Mouse (Mus musculus) adrenal gland, adult 8-10 months (tissue): ENCODE data around the gene Tanc1. TPM values are rescaled to one million over a fixed set of nuclear protein-coding genes. Genes with fewer than 3 reads are reported as not detected.
"Not testable (repeated sequence)": the region's sequence is repeated elsewhere in the genome, so short reads cannot be mapped to it uniquely, and the experiment has no call there.

Experiments
- DNase-seq: peaks from one replicate; pipeline ENCODE4 v3.0.0; 2022
- total RNA-seq, 4 experiments: library from RNA; stranded (reverse); gene quantifications; 2 replicates each; pipeline ENCODE4 v1.2.4; 2022

Gene Tanc1
- total RNA-seq, result 10 to 100 TPM; 17.4 to 31.0 (median 23.9) TPM

DNA sequence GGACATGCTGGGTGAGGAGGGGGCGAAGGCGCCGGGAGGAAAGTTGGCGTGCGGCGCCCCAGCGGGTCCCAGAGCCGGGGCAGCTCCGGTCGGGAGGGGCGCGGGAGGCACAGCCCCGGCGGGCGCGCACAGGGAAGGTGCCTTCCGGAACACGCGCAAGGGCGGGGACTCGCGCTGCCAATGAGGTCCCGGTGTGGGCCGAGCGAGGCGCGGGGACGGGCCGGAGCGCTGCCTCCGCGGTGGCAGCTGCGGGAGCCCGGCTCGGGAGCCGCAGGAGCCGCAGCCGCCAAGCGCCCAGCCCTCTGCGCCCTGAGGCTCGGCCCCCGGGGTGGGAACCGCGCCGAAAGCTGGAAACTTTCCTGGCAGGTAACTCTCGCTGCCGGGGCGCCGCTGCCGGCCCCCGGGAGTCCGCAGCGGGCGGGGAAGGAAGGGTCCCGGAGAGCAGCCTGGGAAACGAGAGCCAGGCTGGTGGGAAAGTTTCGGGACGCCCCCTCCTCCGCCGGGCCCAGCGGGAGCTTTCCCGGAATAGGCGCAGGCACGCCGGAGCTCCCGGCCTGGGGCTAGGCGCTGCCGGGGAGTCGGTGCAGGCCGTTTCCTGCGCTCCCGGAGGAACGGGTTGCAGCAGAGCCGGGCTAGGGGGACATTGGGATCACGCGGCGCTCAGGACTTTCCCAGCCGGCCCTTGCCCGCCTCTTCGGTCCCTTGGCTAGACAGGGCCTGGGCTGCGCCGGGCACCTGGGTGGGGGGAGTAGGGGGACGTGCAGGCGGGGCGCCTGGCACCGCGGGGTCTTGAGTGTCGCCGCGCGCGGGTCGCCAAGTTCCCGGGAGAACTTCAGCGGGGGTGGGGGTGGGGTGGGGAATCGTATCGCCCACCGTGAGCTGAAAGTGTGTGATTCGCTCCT, at the start of gene Tanc1:
Gene Tanc1, plus strand, starts transcription at position 212 of the 902 bp plus-strand sequence.
- DNase-seq, result peak; percentile 87

DNA sequence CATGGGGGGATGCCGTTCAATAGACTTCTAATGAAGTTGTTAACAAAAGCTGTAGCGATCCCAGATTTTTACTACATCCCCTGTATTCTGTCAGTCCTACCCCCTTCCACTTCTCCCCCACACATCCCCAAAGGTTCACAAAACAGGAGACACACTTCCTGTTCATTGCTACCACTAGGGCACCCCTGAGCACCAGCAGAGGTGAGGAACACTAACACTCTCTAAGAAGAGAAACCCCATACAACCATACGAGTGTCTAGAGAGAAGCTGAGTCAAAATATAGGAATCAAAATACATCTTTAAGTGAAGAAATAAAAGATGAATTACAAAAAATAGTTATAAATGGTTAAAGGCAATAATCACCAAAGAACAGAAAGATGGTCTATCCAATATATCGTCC, 49.6 kb upstream of the Tanc1 start:
- no peak for DNase-seq

DNA sequence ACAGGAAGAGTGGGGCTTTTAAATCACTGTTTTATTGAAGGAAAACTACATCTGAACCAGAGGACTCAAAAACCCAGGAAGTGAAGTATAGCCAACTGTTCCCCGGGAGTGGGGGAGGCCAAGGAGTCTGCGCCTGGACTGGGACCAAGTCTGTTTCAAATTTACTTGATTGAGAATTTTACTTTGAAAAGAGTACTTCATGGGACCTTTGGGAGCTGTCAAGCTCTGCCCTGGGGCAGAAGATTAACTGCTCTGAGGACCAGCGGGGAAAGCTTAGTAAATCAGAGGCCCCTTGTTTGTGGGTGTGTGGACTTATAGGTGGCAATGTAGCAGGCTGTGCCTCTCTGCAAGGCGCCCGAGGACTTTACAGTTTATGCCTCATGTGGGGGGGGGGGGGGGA, 49.1 kb upstream of the Tanc1 start:
- DNase-seq, result no peak

DNA sequence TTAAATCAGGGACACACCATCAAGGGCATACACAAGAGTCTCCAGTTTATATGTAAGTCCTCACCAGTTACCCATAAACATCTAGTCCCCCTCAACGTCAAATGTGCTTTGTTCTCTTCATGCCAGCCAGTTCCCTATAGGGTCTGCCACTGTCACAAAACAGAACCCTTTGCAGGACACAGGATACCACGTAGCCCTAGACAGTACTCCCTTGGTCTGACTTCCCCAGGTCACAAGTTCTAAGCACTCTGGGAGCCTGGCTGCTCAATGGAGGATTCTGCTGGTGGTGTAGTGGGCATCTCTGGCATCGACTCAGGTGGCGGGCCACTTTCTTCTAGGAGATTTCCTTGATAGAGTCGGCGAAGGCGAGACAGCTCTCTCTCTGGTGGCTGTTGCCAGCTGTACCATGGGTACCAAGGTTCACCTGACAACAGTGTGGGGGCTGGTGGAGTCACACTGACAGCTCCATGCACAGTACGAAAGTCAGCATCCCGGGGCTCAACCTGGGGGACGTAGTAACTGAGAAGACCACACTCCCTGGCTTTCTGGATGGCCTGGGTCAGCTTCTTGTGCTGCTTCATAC, 47.7 kb upstream of the Tanc1 start:
- not testable (repeated sequence) for DNase-seq

DNA sequence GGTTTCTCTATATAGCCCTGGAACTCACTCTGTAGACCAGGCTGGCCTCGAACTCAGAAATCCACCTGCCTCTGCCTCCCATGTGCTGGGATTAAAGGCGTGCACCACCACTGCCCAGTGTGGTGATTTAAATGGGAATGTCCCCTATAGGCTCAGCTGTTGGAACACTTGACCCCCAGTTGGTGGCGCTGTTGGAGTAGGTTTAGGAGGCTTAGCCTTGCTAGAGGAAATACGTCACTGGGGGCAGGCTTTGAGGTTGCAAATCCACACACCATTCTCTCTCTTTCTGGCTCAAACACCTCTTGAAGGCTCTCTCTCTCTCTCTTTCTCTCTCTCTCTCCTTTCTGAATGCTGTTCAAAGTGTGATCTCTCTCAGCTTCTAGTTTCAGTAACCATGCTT, 46.9 kb upstream of the Tanc1 start:
- DNase-seq, result no peak

DNA sequence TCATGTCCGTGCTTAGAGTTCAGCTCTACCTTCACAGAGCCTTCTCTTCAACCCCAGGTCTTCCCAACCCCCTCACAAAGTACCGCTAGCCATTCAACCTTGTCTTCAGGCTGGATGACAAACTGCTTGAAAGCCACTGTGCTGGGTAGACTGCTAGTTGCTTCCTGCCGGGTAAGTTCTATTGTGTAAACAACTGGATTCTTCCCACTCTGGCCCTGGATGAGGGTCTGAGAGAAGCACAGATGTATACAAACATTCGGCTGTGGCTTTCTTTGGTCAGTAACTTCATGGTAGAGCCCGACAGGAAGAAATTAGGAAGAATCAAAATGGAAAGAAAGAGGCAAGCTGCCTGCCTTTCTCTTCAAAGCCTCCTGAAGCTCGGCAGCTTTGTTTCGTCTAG, 30.9 kb upstream of the Tanc1 start:
- no peak for DNase-seq

DNA sequence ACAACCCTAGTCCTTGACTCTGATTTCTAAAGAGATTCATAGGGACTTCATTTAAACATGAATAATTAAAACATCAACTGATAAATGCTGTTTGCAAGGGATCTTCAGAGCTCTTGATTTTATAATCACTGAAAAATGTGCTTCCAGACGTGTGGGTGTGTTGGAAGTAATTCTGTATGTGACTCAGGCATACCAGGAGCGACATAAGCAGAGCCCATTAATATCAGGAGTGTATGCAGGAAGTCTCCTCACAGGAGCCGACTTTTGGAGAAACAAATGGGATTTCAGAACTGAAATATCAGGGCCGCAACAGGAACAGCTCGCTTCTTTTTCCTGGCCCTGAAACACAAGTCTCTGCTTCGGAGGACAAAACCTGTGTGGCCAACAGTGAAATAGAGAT, 27.9 kb upstream of the Tanc1 start:
- no peak for DNase-seq

DNA sequence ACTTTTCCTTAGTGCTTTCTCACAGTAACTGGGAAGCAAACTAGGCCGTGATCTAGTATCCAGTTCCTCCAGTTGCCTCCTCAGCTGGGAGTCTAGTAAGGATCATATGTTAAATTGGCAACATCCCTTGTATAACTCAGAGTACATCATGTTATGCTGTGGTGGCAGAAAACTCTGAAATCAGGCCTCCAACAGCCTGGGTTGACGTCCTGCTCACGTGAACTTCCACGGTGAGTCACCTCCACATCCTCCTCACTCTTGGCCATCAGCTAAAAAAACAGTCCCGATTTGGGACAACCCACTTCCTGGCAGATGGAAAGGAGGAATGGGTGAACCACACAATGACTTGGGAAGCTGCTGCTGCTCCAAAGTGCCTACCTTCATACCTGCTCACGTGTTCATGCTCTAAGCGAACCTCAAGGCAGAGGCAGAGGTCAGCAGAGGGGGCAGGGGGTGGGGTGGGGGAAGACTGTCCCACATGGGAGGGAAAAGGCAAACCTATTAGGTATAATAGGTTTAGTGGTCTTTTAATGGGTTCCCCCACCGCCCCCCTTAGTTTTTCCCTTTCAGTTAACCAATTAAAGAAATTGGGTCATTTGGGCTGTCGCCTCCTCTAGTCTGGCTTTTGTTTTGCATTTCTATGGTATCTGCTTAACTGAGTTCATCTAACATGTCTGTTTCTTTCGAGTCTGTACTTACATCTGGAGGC, 24.3 kb upstream of the Tanc1 start:
- DNase-seq, result no peak

DNA sequence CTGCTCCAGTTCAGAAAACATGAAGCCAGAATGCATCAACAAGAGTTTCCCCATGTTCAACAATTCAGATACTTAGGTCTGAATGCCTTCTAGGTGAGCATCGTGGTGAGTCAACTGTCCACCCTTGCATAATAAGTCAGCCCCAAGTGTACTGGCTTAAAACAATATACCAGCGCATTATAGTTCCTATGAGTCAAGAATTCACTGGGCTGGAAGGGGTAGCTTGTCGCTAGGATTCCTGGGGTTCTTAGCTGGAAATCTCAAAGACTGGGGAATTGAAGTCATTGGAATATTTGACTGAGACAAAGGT, 23.8 kb upstream of the Tanc1 start:
- no peak for DNase-seq

DNA sequence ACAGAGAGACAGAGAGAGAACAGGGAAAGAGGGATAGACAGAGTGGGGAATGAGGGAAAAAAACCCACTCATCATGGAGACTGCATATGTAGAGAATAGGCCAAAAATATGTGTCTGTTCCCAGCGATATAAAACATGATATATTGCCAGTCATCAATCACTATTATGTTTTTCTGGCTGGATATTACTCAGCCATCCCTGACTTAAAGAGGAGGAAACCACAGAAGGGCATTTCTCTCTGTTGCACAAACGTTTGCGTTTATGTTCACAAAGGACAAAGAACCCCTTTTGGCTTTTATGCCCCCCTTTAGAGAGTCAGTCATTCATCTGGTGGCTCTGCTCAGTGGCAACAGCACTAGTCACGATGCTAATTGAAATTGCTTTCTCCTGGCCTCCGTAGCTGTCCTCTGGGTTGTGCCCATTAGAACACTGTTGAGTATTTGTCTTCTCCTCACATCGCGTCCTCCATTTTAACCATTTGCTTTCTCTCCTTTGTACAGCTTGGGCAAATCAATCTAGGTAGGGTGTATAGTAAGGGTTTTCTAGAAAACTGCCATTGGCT, 18.4 kb upstream of the Tanc1 start:
- no peak for DNase-seq

DNA sequence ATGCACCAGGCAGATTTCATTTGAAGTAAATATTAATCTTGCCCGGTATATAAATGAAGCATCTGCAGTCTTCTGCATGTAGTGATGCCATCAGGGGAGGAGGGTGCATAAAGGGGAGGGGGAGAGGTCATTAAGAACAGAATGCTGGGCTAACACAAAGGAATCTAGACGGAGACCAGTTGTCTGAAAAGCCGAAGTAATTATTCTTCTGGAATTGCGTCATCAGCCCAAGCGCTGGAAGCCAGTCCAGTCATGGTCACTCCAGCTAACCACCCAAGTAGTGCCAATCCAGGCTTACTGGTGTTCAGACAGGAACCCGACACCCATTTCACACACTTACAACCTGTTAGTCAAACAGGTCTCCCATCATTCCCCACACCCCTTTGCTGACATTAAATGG, 17.7 kb upstream of the Tanc1 start:
- DNase-seq, result no peak

DNA sequence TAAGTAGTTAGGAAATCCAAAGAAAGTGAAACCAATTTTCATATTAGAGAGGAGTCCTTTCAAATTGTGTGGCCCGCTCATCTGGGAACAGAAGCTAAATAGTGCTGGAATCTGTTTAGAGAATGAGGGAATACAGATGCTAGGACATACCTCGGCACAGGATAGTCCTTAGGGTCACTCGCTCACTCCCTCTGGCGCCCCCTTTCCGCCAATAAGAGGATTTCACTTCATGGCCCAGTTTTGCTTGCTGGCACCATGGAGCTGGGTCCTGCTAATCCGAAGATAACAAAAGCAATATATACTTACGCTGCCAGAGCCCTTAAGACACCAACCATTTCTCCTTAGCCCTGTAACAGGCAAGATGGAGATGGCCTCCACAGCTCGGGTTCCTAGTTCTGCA, 15.3 kb upstream of the Tanc1 start:
- no peak for DNase-seq

DNA sequence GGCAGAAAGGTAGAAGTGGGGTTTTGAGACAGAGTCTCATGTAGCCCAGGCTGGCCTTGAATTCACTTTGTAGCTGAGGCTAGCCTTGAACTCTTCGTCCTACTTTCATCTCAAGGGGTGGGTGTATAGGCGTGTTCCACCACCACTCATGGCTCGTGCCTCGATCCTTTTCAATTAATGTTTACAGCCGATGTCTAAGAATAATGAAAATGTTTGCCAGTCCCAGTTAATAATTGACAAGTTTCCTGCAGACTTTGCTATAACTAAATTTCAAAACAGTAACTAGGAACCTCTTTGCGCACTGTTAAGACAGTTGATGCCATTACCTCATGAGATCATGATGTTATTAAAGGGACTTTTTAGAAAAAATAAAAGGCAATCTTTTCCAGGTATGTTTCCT, 13.6 kb upstream of the Tanc1 start:
- DNase-seq, result no peak

DNA sequence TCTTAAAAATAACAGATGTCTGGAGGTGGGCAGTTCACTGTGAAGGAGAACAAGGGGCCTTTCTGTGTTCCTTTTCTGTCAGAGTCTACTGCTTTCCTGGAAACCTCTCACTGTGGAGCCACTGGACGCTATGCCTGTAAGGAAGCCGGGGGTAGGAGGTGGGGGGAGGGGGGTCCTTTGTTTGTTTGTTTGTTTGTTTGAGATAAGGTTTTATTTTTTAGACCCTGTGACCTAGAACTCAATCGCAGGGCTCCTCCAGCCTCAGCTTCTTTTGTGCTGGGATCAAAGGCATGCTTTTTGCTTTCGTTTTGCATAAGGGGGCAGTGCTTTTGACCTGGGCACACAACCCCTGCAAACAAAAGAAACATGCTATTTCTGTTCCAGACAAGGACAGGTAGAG, 12.9 kb upstream of the Tanc1 start:
- no peak for DNase-seq

DNA sequence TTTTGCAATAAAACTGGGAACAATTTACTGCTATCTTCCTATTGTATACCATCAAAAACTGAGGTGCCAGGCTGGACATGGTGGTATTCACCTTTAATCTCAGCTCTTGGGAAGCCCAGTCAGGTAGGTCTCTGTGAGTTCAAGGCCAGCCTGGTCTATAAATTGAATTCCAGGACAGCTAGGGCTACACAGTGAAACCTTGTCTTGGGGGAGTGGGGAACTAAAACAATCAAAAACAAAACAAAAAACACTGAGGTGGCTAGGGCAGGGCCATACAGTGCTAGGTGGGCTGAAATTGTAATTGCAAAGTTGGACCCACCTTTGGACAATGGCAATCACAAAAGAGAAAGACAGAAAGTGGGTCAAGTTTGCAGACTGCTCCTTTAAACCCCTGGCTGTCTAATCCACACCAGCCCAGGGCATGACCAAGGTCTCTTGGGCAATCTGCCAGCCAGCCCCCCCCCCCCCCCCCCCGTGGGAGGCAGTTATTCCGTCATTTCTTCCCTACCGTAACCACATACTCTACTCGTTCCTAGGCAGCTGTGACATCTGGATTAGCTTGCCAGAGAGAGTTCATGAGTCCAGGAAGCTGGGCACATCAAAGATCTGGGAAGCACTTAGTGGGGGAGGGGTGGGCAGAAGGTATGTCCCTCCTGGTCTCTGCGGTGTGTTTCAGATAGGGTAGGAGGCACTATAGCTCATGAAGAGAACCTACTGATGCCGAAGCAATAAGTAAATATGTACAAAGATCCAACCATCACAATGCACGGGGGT, 12.3 kb upstream of the Tanc1 start:
- DNase-seq, result no peak

DNA sequence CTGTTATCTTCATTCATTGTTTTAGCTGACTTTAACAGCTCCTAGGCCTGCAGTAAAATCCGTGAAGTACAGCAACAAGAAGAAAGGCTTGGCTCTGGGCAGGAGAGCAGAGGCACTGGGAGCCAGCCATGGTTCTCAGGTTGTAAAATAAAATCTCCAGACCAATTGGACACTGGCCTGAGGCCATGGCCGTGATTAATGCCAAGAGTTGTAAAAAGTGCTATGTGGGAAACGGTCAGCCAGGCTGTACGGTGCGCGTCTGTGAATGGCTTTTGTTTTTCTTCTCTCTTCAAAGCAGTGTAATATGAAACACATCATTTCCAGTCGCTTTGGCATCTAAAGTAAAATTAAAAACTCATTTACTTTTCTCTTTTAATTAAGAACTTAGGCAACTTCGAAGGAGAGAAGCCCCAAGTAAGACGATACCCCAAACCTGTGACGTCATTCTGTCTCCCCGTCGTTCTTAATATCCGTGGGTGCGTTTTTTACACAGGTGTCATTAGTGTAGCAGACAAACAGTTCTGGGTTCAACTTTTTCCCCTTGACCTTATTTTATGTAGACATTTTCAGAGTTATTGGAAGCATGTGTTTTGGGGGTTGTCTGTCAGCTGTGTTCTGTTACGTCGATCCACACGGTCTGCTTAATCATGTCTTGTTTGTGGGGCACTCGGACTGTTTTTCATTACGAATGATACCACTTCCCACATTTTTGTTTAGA, 11.6 kb upstream of the Tanc1 start:
- DNase-seq, result peak; percentile 45

DNA sequence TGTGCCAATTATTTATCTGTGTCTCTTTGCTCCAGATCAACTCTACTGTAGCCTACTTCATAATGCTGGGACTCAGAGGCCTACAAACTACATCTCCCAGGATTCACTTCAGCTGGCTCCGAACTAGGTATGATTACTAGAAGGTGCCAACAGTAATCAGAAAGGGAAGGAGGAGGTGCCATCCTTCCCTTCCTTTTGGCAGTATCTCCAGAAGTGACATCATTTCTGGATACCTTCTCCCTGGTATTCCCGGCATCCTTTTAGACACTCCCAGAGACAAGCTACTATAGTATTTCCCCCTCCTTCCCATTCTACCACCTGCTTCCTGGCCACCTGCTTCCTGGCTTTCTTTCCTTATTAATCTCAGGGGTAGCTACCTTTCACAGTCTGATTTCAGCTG, 10.9 kb upstream of the Tanc1 start:
- no peak for DNase-seq

DNA sequence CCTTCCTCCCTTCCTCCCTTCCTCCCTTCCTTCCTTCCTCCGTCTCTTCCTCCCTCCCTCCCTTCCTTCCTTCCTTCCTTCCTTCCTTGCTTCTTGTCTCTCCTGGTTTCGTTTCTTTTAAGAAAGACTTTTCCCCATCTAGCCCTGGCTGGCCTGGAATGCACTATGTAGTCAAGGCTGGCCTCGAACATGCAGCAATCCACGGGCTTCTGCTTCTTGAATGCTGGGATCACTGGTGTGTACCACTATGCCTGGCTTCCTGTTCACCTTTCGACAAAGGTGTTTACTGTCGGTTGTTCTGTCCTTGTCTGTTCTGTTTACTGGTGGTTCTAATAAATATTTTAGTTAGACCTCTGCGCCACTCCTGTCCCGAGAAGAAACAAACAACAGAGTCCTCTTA, 10.4 kb upstream of the Tanc1 start:
- no peak for DNase-seq

DNA sequence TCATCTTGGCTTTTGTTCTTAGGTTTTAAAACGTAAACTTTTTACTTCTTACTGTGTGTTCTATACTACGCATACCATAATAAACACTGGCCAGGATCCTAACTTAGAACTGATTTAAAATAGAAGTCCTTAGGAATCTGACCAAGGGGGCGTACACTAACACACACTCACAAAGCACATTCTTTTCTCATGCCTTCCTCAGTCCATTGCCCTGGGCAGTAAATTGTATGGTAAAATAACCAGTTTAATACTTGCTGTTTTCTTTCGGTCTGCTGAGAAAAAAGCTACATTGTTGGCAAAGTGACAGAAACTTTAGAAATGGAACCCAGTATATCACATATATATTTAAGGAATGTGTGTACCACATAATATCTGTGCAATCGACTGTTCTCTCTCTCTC, 2.9 kb upstream of the Tanc1 start:
- DNase-seq, result no peak

DNA sequence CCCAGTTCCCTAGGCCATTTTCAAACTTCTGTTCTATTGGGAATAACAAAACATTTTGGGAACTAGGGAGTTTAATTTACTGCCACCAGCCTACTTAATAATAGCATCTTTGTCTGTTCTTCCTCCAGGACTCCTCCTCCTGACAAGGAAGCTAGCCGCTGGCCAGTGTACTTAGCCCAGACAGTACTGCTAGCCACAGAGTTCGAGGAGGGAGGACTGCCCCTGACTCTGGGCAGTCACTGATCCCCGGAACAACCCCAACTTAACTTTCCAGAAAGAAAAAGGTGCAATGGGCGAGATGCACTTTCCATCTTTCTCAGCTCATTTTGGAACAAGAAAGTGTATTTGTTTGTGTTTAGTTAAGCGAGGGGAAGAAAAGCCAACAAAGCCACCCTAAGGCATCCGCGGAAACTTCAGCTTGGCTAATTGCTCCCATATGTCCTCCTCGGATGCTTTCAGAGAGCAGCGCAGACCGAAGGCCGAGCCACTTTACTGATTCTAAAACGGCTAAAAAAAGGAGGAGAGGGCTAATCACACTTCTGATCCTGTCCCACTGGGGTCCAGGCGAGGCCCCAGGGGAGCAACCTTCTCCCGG, 529 bp upstream of the Tanc1 start:
- DNase-seq, result no peak

DNA sequence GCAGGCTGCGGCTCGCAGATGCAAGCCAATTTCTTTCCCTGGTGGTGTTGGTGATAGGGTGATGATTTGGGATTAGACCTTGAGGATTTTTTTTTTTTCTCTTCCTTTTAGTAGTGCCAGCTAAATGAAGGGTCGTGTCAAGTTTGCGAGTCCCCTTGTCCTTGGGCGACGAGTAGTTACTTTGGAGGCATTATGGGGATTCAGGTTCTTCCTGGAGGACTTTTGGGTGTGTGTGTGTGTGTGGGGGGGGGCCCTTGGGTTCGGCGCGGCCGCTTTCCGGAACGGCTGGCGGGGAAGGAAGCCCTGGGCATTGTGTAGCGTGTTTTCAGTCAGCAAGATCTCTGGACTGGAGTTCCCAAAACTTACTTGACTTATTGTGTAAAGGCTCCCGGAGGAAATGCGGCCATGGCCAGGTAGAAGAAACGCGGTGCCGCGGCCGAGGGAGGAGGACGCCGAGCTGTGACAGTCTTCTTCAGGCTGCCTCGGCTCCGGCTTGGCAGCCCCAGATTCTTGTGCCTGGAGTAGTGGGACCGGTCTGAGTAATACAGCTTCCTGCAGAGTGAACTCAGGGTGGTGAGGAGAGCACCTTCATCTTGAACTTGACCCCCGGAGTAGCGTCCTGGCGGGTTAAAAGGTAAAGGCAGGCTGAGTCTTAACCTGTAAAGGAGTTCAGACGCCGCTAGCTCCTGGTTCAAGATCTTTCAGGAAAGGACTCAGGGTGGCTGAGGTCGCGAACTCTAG, 1.1 kb downstream of the Tanc1 start:
- no peak for DNase-seq
